Mouse (Mus musculus) layer of hippocampus, postnatal 10 days (tissue): Measurements from ENCODE around the gene Gm5800. TPM values are rescaled to one million over a fixed set of nuclear protein-coding genes. Genes with fewer than 3 reads are reported as not detected.
"Not testable (repeated sequence)": the region's sequence is repeated elsewhere in the genome, so short reads cannot be mapped to it uniquely, and the experiment has no call there.

Source experiments
- DNase-seq, 2 experiments: peaks; one replicate each; pipeline ENCODE4 v3.0.0; 2021; ENCODE audit warnings: low spot score in 2 of 2
- long read RNA-seq: library from polyadenylated mRNA; stranded (forward); transcript quantifications from one replicate; pipeline ENCODE4 v2.0.0, GENCODE M21; 2023
- total RNA-seq, 2 experiments: library from RNA; stranded (reverse); gene quantifications; 2 replicates each; pipeline ENCODE4 v1.2.3; 2021

Gm5800 gene
- not detected for total RNA-seq
- long read RNA-seq = 0 reads

- DNase-seq = no peak
Observed at GRCm38 (mm10) chr14:51717083-51717482, at the start of gene Gm5800. TSS of gene Gm5800 (minus strand) at chr14:51717183.

DNA sequence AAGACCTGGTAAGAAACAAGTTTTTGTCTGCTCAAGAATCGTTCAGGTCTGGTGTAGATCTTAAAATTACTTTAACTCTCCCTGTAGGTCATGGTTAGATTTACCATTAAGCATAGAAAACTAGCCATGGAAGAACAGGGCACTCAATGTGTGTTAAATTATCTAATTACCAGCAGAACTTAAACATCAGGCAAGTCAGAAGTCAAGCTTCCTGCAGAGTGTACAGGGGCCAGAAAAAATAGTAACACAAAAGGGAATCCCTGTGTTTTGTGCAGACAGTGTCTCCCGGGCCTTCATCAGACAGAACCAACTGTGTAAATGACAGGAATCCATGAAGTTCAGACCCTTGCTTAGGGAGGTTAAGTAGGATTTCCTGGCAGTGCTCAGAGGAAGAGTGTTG, 39.0 kb upstream of the Gm5800 start:
- DNase-seq = no peak

DNA sequence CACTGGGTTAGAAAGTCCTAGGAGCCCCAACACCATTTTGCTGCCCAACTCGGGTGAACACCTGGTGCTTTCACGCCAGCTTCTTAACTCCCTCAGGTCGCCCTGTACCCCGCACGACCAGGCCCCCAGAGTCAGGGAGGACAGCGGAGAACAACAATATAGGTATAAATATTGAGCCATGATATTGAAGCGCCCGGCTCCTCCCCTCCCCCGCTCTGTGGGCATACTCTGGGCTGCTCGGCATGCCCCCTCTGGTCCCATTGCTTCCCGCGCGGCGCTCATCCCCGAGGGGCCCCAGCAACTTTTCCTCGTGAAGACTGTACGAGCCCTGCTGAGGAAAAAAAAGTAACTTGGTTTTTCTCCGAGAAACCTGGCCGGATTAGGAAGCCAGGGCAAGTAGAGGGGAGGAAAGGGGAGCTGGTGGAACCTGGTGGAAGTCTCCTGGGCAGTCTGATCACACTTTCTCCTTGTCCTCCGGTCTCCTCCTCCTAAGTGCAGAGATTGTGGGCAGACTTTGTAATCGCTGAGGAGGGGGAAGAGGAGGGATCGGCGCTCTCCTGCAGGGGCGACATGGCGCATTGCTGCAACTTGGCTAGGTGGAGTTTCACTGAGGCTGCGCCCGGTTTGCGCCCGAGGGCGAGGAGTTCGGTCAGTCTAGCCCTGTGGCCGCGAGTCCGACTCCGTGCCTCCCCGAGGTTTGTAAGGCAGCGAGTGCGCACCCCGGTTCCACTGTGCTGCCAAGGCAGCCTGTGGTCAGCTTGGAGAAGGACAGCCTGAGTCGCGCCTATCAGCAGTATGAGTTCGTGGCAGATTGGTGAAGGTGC, 23.6 kb upstream of the Gm5800 start:
- peak in 1 of 2 experiments; percentile 11 for DNase-seq

- no peak for DNase-seq
Observed at GRCm38 (mm10) chr14:51739150-51739993, 22.4 kb upstream of the Gm5800 start.

GRCm38 (mm10) chr14:51738411-51739149, 21.6 kb upstream of the Gm5800 start:
- peak; percentile 8 to 19 for DNase-seq

DNA sequence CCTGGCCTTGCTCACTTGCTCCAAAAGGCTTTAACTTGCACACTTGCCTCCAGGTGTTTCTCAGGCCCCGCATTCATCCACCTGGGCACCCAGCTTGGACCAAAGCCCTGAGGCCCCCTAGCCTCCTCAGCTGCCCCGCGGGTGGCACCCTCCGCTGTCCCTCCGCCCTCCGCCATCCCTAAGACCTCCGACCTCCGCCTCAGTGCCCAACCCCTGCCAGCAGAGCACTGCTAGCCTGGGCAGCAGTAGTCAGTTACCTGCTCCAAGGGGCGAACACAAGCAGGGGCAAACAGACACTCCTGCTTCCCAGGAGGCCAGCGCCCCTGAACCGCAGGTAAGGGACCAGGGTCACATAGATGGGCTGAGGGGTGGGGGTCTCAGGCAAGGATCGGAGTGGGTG, 21.0 kb upstream of the Gm5800 start:
- DNase-seq = peak in 1 of 2 experiments; percentile 8

- not testable (repeated sequence) for DNase-seq
Observed at GRCm38 (mm10) chr14:51695368-51695767, 21.6 kb downstream of the Gm5800 start, which contains the start of gene Gm17079. TSS of gene Gm17079 (minus strand) at chr14:51695468.

DNA sequence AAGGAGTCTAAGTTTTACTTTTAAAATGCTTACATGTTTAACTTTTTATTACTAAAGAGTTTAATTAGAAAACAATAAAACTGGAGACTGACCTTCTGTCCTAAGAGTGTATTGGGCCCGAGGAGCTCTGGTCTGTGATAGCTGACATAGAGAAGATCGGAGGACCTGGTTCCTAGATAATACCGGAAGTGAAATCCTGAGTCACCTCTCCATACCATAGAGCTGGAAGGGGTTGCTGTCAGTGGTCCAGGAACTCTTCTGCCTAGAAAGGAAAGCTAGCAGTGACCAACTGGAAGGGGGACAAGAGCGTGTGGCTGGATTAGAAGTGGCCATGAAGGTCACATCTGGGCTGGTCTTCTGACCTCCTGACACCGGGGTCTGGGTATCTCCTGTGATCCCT, 39.7 kb downstream of the Gm5800 start:
- DNase-seq = no peak

Other genes starting within 250 kb of the Gm5800 start
- gene Gm5622, start 164.4 kb downstream of the Gm5800 start, total RNA-seq = under 1 TPM in 1 of 2 experiments, not detected in 1; 0.20 TPM
- not detected for gene Gm17175, start 143.1 kb downstream of the Gm5800 start, total RNA-seq
- not detected for gene Gm17174, start 125.0 kb downstream of the Gm5800 start, total RNA-seq
- not detected for gene Gm17078, start 105.9 kb downstream of the Gm5800 start, total RNA-seq
- not detected for gene Gm4181, start 81.5 kb downstream of the Gm5800 start, total RNA-seq
- gene Gm17079, start 21.7 kb downstream of the Gm5800 start, total RNA-seq = not detected
- gene Ang4, start 56.4 kb upstream of the Gm5800 start, total RNA-seq = not detected
- gene AY358078, start 82.9 kb upstream of the Gm5800 start, total RNA-seq = not detected
- not detected for gene Ear6, start 136.5 kb upstream of the Gm5800 start, total RNA-seq
- 10 to 100 TPM; 29.8 to 44.0 TPM for gene Mettl17, start 167.7 kb upstream of the Gm5800 start, total RNA-seq
- gene Slc39a2, start 175.7 kb upstream of the Gm5800 start, total RNA-seq = 1 to 10 TPM; 4.9 to 5.1 TPM
- gene Ndrg2, start 197.0 kb upstream of the Gm5800 start, total RNA-seq = 100 to 1,000 TPM; 488 to 494 TPM
- not detected for gene Tppp2, start 201.2 kb upstream of the Gm5800 start, total RNA-seq
- not detected for gene Rnase13, start 205.6 kb upstream of the Gm5800 start, total RNA-seq